Mouse (Mus musculus) cortical plate, adult 2 months (tissue): ENCODE measurements around the gene BC005624.

Experiments
- CTCF ChIP-seq: fragments of 200-500 bp; IDR thresholded peaks from 2 replicates; pipeline ENCODE4 v1.5.1; 2011; ENCODE audit warnings: mild to moderate bottlenecking, control low read depth, low read length; ENCODE audit not compliant: insufficient read depth; ENCODE audit errors: extremely low read depth
- POLR2A ChIP-seq: fragments of 200-500 bp; IDR thresholded peaks from 2 replicates; pipeline ENCODE4 v1.6.1; 2011; ENCODE audit warnings: mild to moderate bottlenecking, low read length, control low read depth; ENCODE audit not compliant: insufficient read depth; ENCODE audit errors: extremely low read depth

GRCm38 (mm10) chr2:30926381-30926780, 55.6 kb downstream of the BC005624 start:
- no peak for TF ChIP-seq POLR2A
- TF ChIP-seq CTCF: no peak
